Mouse (Mus musculus): ENCODE measurements at regions not wholly inside any gene's neighbourhood (a gene's known extent, or its start where the extent isn't known, plus 50 kb on each side); places are given as distances from the start of the nearest gene placed in this dataset.

DNA sequence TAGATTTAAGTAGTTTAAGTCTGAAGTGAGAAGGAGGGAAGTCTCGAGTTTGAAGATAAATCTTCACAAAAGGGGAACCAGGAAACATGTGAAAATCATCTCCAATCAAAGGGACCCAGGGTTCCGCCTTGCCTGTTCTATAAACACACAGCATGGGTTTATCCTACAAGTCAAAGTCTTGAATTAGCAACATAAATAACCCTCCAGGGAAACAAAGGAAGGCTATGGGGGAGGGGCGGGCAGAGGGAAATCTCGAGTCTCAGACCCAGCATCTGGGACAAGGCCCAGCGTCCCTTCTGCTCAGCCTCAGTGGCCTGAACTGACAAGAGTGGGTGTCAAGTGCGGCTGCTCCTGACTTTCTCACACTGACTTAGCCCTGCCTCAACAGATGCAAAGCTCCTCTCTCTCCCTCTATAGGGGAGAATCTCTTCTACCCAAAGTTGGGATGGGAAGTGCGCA lies 240.3 kb upstream of the Lrig3 start:
- no peak for DNase-seq (ENCODE audit: low spot score in 2 of 2)

DNA sequence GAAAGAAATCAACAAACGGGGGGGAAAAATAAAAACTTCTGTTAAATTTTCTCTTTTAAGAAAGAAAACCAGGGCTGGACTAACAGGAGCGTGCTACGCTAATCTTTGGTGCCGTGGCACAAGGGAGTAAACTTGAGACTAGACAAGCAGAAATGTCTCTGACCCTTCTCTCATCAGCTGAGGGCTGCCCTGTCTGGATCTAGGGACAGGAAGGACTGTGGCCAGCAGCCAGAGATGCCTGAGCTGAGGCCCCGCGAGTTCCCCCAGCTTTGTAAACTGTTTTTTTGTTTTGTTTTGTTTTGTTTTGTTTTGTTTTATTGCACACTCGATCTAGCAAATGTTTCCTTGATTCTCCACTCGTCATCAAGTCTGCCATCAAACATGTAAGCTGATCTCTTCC lies 239.4 kb upstream of the Lrig3 start:
- no peak for DNase-seq (ENCODE audit: low spot score in 2 of 2)

DNA sequence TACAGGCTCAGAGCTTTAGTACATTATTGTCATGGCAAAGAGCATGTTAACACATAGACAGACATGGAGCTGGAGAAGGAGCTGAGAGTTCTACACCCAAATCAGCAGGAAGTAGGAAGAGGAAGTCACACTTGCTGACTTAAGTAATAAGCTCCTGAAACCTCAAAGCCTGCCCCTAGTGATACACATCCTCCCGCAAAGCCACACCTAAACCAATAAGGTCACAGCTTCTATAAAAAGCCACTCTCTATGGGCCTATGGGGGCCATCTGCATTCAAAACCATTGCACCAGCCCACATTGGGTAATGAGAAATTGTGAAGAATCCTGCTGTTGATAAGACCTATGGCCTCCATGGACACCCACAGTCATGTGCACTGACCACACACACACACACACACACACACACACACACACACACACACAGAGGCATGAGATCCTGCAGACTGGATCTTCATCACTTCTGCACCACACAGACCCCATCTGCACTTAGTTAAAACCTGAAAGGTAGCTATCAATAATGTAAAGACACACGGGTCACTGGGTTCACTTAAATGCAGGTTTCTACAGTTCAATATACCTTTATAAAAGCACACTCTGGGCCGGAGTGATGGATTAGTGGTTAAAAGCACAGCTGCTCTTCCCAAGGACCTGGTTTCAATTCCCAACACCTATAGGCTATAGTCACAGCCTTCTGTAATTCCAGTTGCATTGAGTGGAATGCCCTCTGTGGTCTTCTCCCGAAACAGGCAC lies 230.0 kb upstream of the Lrig3 start:
- no peak for DNase-seq (ENCODE audit: low spot score in 2 of 2)

DNA sequence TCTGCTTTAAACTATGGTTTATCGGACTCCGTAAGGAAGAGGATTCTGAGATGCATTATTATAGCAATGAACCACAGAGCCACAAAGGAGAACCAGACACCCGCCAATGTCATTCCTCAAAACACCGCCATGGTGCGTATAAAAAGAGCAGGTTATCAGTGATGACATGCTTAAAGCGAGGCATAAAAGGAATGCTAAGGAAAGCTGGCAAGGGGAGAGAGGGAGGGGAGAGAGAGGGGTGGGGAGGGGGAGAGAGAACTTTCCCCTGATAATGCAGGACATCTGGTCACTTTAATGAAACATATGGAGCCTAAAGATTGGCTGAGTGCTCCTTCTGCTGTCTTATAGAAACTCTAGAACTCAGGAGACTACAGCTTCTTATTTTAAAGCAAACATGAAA lies 222.8 kb upstream of the Lrig3 start:
- DNase-seq (ENCODE audit: low spot score in 2 of 2): no peak

DNA sequence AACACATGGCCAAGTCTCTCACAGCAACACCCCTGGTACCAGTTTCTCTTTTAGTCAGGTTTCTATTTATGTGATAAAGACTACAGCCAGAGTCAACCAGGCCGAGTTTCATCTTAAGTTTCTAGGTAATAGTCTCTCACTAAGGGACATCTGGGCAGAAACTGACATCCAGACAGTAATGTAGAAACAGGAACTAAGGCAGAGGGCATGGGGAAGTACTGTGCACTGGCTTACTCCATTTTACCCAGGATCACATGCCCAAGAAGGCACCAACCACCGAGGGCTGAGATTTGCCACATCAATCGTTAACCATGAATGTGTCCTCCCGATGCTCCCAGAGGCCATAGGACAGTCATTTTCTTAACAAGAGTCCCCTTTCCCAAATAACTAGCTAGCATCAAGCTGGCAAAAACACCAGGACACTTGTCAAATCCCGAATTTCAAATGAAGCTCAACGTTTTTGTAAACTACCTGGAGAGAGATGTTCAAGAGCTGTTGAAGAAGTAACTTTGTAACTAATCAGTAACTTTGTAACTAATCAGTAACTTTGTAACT lies 216.9 kb upstream of the Lrig3 start:
- no peak for DNase-seq (ENCODE audit: low spot score in 2 of 2)

DNA sequence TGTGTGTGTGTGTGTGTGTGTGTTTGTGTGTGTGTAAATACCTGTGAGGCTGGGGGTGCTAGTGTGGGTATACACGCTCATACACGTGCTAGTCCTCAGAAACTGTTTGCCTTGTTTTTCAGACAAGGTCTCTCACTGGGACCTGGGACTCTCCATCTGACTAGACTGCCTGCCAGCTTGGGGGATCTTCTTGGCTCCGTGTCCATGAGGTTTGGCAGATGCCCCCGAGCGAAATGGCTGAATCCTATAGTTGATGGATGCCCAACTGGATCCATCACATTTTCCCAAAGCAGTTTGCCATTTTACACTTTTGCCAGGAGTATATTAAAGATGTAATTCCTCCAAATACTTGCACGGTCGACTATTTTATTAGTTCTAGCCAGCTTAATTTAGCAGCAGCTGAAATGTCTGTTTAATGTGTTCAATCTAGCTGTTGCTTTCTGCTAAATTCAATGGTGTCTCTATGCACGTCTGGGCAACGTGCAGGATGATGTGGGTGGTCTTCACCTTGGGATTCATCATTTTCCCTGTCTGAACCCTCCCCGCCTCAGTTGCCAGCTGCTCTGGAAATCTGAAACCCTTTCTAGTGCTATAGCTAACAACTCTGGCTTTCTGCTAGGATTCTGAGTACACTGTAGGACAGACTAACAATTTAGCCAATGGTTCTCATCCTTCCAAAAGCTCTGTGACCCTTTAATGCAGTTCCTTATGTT lies 213.3 kb upstream of the Lrig3 start:
- no peak for DNase-seq (ENCODE audit: low spot score in 2 of 2)

DNA sequence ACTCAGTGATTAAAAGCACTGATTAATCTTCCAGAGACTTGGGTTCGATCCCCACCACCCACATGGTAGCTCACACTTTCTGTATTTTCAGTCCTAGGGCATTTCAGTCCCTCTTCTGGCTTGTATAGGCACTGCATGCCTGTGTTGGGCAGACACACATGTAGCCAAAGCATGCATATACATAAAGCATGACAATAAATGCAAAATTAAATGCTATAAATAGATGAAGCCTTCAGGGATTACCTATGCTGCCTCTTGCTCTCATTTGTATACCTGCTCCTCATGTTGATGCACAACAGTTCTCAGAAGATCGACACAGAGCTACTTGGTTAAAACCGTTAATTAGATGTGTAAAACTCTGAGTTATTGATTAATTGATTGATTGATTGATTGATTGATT lies 206.8 kb upstream of the Lrig3 start:
- DNase-seq (ENCODE audit: low spot score in 2 of 2): no peak

DNA sequence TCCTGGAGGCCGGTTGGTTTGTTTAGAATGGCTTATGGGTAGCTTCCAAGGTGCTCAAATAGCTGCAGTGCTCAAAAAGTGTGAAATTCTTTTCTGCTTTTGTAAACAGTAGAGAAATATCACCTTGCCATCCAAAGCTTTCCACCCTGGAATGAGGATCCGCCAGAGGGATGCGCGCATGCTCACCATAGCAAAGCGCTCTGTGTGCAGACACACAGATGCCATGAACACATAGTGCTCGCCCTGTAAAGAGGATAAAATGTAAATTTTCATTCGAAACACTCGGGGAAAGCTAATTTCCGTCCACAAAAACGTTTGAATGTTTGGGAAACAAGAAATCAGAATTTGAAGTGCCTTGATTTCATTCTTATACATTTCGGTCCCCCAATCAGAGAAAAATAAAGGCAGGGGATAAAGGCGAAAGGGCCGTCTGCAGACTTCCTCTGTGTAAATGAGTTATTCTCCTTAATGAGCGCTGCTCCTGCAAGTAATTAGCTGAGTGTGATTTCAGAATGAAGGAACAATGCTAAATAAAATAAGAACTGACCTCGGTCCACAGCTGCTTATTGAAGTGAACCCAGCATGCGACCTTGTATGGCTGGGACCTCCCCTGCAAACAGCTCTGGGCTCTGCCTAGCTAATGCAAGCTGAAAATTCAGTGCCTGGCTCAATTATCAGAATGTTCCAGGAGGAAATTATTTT lies 203.4 kb upstream of the Lrig3 start:
- no peak for DNase-seq (ENCODE audit: low spot score in 2 of 2)

DNA sequence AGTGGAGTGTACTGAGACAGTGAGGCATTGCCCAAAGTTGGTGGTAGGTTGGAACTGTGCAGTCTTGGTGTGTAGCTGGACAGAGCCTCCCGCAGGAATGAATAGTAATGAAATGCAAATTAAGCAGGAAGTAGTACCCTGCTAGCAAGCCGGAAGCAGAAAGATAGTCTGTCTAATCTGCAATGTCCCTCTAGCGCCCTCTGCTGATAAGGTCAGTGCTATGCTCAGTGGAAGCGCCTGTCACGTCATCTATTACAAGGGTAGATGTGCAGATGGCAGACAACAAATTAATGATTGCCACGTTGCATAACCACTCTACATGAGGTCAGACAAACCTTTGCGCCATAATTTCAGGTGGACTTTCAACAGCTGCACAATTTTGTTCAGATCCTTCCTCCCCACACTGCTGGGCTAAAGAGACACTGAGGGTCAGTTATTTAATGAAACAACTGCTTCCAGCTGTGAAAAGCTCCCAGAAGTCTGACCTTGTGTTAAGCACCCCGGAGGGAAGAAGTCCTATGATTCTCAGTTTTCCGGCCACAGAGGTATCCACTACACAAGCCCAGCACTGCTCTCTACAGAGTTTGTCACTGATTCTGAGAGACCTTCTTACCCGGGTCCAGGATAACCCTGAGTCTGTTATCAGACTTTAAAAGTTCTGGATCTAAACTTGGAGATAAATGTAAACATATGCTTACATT lies 201.4 kb upstream of the Lrig3 start:
- no peak for DNase-seq (ENCODE audit: low spot score in 2 of 2)

DNA sequence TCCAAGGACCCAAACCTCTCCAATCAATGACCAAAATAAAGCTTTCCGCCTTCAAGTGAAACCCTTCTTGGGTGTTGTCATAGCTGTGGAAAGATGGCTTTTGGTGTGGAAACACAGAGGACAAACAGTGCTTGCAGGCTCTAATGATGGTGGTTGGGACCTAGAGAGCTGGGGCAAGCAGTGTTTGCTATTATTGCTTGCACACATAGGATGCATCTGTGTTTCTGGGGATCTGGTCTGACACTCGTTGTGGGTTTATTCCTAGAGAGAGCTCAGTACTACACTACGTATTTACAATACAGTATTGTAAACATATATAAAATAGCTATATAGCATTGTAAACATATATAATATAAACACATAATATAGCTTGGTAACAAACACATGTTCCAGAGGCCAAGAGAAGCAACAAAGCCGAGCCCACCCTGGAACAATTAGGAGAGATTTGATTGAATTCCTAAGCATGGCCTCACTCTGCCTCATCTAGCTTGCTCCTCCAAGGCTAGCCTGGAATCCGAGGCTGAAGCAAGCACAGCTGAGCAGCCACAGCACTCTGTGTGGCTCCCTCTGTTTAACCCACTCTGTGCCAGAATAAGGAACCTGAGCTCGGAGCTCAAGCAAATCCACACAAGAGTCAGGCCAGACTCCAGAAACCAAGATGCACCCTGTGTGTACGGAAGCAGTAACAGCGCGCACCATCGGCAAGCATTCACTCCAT lies 200.7 kb upstream of the Lrig3 start:
- no peak for DNase-seq (ENCODE audit: low spot score in 2 of 2)

DNA sequence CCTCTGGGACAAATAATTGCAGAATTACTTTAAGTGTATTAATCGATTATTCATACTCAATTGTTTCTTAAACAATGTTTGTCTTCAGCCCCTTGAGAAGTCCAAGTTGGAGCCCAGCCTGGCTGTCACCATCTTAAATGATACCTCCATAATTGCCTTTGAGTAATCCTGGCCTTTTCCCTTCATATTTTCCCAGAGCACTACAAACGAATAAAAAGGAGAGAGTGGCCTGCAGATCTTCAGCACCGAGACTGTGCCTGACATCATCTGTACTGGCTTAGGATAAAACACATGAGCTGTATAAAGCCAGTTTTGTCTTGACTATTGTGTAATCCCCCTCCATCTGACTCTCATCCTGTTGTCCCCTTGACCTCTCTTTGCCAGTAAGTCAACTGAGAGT lies 197.7 kb upstream of the Lrig3 start:
- no peak for DNase-seq (ENCODE audit: low spot score in 2 of 2)

DNA sequence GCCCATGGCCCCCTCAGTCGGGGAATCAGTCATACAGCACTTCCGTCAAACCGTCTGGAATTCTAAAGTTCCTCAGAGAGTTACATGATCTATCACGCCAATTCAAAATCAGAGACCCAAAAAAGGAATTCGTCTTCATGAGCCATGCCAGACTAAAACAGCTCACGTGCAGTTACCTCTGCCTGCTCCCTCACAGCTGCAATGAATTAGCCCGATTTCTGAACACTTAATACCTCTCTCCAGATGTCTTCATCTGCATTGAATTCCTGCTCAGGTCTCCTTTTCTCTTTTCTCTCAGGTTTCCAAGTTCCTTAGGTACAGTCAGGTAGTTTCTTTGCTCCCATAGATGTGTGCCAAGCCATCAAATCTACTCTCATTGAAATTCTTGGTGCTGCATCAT lies 192.4 kb upstream of the Lrig3 start:
- DNase-seq (ENCODE audit: low spot score in 2 of 2): no peak

DNA sequence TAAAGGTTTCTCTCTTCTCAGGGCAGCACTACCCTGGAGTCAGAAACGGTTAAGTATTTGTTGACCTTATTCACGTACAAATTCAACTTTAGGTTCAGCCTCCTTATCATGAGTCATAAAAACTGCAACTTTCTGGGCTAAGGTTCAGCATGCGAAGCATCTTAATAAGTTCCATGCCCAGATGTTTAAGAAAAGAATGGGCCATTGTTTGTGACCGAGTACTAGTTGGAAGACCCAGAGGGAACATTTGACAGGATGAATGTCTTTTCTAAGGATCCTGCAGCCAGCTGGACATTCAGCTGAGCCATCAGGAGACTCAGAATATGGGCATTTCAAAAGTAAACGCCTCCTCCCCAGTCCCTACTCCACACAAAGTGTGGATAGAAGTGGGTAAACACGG lies 183.5 kb upstream of the Lrig3 start:
- no peak for DNase-seq (ENCODE audit: low spot score in 2 of 2)

DNA sequence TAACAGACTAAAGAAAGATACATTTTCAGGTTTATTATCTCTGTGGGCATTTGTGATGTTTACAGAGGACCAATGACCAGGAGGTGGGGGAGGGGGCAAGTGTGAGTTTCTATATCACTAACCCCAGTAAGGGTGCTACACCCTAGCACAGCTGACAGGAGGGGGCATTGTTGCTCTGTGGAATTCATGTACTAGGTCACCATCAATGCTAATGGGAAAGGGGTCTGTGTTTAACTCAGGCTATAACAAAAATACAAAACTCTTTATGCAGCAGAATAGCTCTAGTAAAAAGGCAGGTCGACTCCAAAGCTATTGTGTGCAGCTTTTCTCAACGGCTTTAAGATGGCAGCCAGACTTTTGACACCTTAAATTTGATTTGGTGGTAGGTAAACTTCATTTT lies 181.1 kb upstream of the Lrig3 start:
- no peak for DNase-seq (ENCODE audit: low spot score in 2 of 2)

DNA sequence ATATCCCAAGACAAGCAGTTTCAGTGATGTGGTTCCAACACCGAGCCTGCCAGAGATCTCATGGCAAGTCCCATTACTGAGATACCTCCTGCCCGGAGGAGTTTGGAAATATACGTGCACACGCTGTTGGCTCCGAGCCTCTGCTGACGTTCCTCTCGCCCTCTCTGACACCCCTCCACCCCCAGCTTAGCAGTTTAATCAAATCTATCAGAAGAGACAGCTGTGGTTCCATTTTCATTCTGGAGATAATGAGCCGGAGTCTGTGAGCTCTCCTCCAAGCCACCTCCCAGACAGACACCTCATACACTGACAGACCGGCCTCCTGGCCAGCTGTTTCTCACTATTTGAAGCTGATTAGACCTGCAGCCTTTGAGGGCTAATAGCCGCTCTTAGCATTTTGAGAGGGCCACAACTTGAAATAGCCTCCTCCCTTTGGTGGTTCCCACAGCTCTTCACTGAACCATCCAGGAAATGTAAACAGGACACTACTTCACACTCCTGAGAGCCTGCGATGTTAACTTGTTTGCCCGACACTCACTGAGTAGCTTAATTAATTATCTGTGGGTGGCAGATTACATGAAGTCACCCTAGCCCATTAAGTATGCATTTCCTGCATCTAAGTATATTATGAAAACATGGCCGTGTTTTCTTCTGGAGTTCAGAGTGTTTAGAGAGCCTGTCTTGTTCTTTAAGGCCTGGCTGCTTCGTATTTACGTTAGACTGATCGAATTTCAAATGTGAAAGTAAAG lies 180.3 kb upstream of the Lrig3 start:
- DNase-seq (ENCODE audit: low spot score in 2 of 2): no peak

DNA sequence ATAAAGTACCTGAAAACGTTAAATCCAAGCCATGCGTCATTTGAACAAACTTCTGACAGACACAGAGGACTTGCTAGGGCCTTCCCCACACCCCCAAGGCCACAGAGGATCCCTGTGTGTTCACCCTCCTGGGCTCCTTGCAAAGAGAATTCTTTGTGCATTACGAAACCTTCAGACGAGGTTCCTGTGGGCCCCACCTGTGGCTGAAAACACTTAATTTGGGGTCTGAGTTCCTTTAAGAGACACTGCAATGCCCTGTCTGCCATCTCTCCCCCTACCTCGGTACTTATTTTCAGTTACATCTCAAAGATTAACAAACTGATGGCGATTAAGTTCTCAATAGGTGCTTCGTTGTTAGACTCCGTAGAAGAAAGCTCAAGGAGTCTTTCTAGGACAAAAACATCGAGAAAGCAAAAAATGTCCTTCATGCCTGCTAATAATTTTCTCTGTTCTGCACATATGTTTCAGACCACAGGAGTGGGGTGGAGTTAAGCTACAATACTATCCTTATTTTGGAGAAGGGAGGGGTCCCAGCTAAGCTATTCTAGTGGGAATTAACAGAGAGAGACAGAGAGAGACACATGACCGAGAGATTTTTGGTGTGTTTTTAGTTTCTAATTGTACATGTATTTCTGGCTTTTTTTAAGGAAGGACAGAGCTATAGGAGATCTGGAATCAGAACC lies 179.6 kb upstream of the Lrig3 start:
- DNase-seq (ENCODE audit: low spot score in 2 of 2): no peak

DNA sequence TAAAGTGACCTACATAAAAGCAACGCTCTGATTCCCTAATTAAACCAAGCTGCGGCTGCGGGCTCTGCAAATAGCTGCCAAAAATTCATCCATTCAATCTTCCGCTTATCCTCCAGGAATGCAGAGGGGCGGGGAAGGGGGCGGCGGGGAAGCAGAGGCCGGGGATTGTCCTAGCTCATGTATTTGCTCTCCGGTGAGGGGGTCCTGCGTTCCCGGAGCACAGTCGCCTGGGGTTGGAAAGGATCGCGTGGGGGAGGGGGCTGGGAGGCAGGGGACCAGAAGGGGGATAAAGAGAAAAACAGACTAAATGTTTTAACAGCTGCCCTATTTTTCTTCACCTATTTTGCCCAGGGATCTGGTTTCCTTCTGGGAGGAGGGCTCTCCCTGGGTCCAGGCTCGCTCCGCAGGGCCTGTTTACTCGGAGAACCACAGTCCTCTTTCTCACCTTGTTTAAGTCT lies 179.1 kb upstream of the Lrig3 start:
- no peak for DNase-seq (ENCODE audit: low spot score in 2 of 2)

DNA sequence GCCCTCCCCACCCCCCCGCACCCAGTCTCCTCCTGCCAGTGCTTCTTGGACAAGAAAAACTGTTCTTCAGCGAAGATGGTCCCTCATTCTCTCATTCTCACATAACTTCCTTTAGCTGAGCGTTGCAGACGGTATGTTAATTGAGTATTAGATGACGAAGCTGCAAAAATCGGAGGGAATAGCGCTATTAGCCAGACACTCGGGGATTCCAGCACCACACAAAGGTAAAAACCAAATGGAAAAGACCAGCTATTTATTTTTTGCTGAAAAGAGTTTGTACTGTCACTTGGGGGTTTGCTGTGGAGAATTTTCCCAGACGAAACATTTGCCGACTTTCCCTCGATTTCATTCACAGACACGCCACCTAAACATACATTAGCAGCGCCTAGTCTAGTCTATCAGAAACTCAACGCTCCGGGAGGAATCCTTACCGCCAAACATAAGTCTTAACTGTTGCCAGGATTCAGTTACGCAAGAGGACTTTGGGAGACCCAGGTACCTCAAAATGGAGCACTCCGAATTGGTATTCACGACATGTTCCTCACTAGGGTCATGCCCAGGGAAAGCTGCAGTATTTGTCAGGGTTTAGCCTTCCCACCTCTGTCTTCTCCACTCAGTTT lies 178.4 kb upstream of the Lrig3 start:
- DNase-seq (ENCODE audit: low spot score in 2 of 2): no peak

DNA sequence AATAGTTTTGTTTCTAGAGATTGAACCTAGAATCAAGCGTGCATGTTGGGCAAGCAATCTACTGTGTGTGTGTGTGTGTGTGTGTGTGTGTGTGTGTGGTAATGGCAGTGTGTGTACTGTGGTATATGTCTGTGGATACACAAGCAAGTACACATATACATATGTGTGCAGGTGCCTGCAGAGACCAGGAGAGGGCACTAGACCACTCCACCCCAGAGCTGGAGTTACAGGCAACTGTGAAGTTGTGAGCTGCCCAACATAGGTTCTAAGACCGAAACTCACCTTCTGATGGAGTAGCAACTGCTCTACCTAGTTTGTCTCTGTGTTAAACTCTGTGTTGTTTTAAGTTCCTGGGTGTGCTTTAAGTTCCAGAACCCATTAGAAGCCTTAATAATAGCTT lies 177.7 kb upstream of the Lrig3 start:
- no peak for DNase-seq (ENCODE audit: low spot score in 2 of 2)

Data from spleen, postnatal 4 days (tissue).